Mouse (Mus musculus): ENCODE measurements around the gene Olfr1290. TPM values are rescaled to one million over a fixed set of nuclear protein-coding genes. Genes with fewer than 3 reads are reported as not detected.

Gene Olfr1290
- polyA plus RNA-seq, 1 experiment from 2014 or later: not detected

Other genes starting within 250 kb of the Olfr1290 start
- not detected in 2 replicates for gene Olfr1276, start 239.3 kb downstream of the Olfr1290 start, polyA plus RNA-seq (2014; fragmentation: Nextera tagmentation; extraction: Ambion mirVana)
- gene Olfr1277, start 219.7 kb downstream of the Olfr1290 start, polyA plus RNA-seq (2014; fragmentation: Nextera tagmentation; extraction: Ambion mirVana): not detected in 2 replicates
- gene Olfr1278, start 203.7 kb downstream of the Olfr1290 start, polyA plus RNA-seq (2014; fragmentation: Nextera tagmentation; extraction: Ambion mirVana): not detected in 2 replicates
- not detected in 2 replicates for gene Olfr1279, start 193.2 kb downstream of the Olfr1290 start, polyA plus RNA-seq (2014; fragmentation: Nextera tagmentation; extraction: Ambion mirVana)
- not detected in 2 replicates for gene Olfr1280, start 179.8 kb downstream of the Olfr1290 start, polyA plus RNA-seq (2014; fragmentation: Nextera tagmentation; extraction: Ambion mirVana)
- not detected in 2 replicates for gene Olfr1281, start 167.3 kb downstream of the Olfr1290 start, polyA plus RNA-seq (2014; fragmentation: Nextera tagmentation; extraction: Ambion mirVana)
- not detected in 2 replicates for gene Olfr1282, start 157.8 kb downstream of the Olfr1290 start, polyA plus RNA-seq (2014; fragmentation: Nextera tagmentation; extraction: Ambion mirVana)
- not detected in 2 replicates for gene Olfr1283, start 127.0 kb downstream of the Olfr1290 start, polyA plus RNA-seq (2014; fragmentation: Nextera tagmentation; extraction: Ambion mirVana)
- not detected in 2 replicates for gene Olfr1284, start 118.3 kb downstream of the Olfr1290 start, polyA plus RNA-seq (2014; fragmentation: Nextera tagmentation; extraction: Ambion mirVana)
- not detected in 2 replicates for gene Olfr1286, start 70.7 kb downstream of the Olfr1290 start, polyA plus RNA-seq (2014; fragmentation: Nextera tagmentation; extraction: Ambion mirVana)
- gene Olfr1287, start 44.7 kb downstream of the Olfr1290 start, polyA plus RNA-seq (2014; fragmentation: Nextera tagmentation; extraction: Ambion mirVana): not detected in 2 replicates
- not detected in 2 replicates for gene Olfr1288, start 19.7 kb downstream of the Olfr1290 start, polyA plus RNA-seq (2014; fragmentation: Nextera tagmentation; extraction: Ambion mirVana)
- gene Olfr1289, start 13.0 kb downstream of the Olfr1290 start, polyA plus RNA-seq (2014; fragmentation: Nextera tagmentation; extraction: Ambion mirVana): not detected in 2 replicates
- not detected in 2 replicates for gene Olfr1291-ps1, start 3.4 kb upstream of the Olfr1290 start, polyA plus RNA-seq (2014; fragmentation: Nextera tagmentation; extraction: Ambion mirVana)
- gene Olfr1293-ps, start 31.4 kb upstream of the Olfr1290 start, polyA plus RNA-seq (2014; fragmentation: Nextera tagmentation; extraction: Ambion mirVana): not detected in 2 replicates
- gene Olfr1294, start 46.5 kb upstream of the Olfr1290 start, polyA plus RNA-seq (2014; fragmentation: Nextera tagmentation; extraction: Ambion mirVana): not detected in 2 replicates
- not detected in 2 replicates for gene Olfr1295, start 75.9 kb upstream of the Olfr1290 start, polyA plus RNA-seq (2014; fragmentation: Nextera tagmentation; extraction: Ambion mirVana)
- gene Olfr1297, start 132.7 kb upstream of the Olfr1290 start, polyA plus RNA-seq (2014; fragmentation: Nextera tagmentation; extraction: Ambion mirVana): not detected in 2 replicates
- gene Olfr1298, start 155.4 kb upstream of the Olfr1290 start, polyA plus RNA-seq (2014; fragmentation: Nextera tagmentation; extraction: Ambion mirVana): not detected in 2 replicates
- not detected in 2 replicates for gene Olfr1299, start 167.6 kb upstream of the Olfr1290 start, polyA plus RNA-seq (2014; fragmentation: Nextera tagmentation; extraction: Ambion mirVana)